Mouse (Mus musculus): ENCODE results near the gene Cept1. TPM values are rescaled to one million over a fixed set of nuclear protein-coding genes. Genes with fewer than 3 reads are reported as not detected.

Gene Cept1
- total RNA-seq, 2 experiments from 2014 or later: 18.0 to 19.4 TPM

Other genes with a start within 250 kb of the Cept1 start
- gene Chil6, start 141.6 kb downstream of the Cept1 start, total RNA-seq (2015; ENCODE audit: low replicate concordance): not detected in 2 replicates
- not detected in 2 replicates for gene Chil6, start 141.6 kb downstream of the Cept1 start, total RNA-seq (2017; ENCODE audit: low replicate concordance)
- 3.2 and 5.0 TPM in 2 replicates for gene Dennd2d, start 65.4 kb downstream of the Cept1 start, total RNA-seq (2015; ENCODE audit: low replicate concordance)
- gene Dennd2d, start 65.4 kb downstream of the Cept1 start, total RNA-seq (2017; ENCODE audit: low replicate concordance): 3.5 and 8.2 TPM in 2 replicates
- 26.7 and 26.8 TPM in 2 replicates for gene Dram2, start within 50 bp of the Cept1 start, total RNA-seq (2015; ENCODE audit: low replicate concordance)
- 9.4 and 24.5 TPM in 2 replicates for gene Dram2, start within 50 bp of the Cept1 start, total RNA-seq (2017; ENCODE audit: low replicate concordance)
- 27.0 and 60.4 TPM in 2 replicates for gene Lrif1, start 137.2 kb upstream of the Cept1 start, total RNA-seq (2015; ENCODE audit: low replicate concordance)
- gene Lrif1, start 137.2 kb upstream of the Cept1 start, total RNA-seq (2017; ENCODE audit: low replicate concordance): 15.7 and 21.1 TPM in 2 replicates
- gene Cd53, start 242.3 kb upstream of the Cept1 start, total RNA-seq (2015; ENCODE audit: low replicate concordance): 99.5 and 110 TPM in 2 replicates
- gene Cd53, start 242.3 kb upstream of the Cept1 start, total RNA-seq (2017; ENCODE audit: low replicate concordance): 48.1 and 62.0 TPM in 2 replicates

All from erythroid progenitor cell, adult 5-6 weeks (primary cell).